Mouse (Mus musculus) limb, embryonic 13.5 days (tissue): ENCODE measurements around the gene Gmeb2. TPM values are rescaled to one million over a fixed set of nuclear protein-coding genes. Genes with fewer than 3 reads are reported as not detected.
A peak's percentile ranks its signal among the peaks of the same experiment; 100 is the strongest.

Experiments used
- ATAC-seq: fragments of 200-750 bp; cut with Nextera tagmentation; 2 replicates; pipeline ENCODE4 v1.8.0; 2017; ENCODE audit warnings: low read depth, moderate number of reproducible peaks, moderate TSS enrichment; ENCODE audit not compliant: low FRiP score
- H3K27ac ChIP-seq: fragments of 300-500 bp; sonication (generic); 2 replicates; pipeline ENCODE4 v1.5.1; 2015; ENCODE audit warnings: inconsistent platforms, mild to moderate bottlenecking, moderate library complexity
- H3K27me3 ChIP-seq: fragments of 300-500 bp; sonication (generic); 2 replicates; pipeline ENCODE4 v1.6.1; 2015; ENCODE audit warnings: mild to moderate bottlenecking, inconsistent platforms
- H3K36me3 ChIP-seq: fragments of 300-500 bp; sonication (generic); 2 replicates; pipeline ENCODE4 v1.6.1; 2015; ENCODE audit warnings: inconsistent platforms, mild to moderate bottlenecking, moderate library complexity
- H3K4me1 ChIP-seq: fragments of 300-500 bp; sonication (generic); 2 replicates; pipeline ENCODE4 v1.6.1; 2015; ENCODE audit warnings: inconsistent platforms
- H3K4me2 ChIP-seq: fragments of 300-500 bp; sonication (generic); replicated peaks from 2 replicates; pipeline ENCODE4 v1.6.1; 2015; ENCODE audit warnings: inconsistent platforms, mild to moderate bottlenecking, moderate library complexity
- H3K4me3 ChIP-seq: fragments of 300-500 bp; sonication (generic); 2 replicates; pipeline ENCODE4 v1.5.1; 2015; ENCODE audit warnings: moderate library complexity, mild to moderate bottlenecking, inconsistent platforms
- H3K9ac ChIP-seq: fragments of 300-500 bp; sonication (generic); 2 replicates; pipeline ENCODE4 v1.6.1; 2015; ENCODE audit warnings: mild to moderate bottlenecking, inconsistent platforms
- H3K9me3 ChIP-seq: fragments of 300-500 bp; sonication (generic); 2 replicates; pipeline ENCODE4 v1.6.1; 2016; ENCODE audit warnings: inconsistent platforms
- WGBS: fragments of 180-500 bp; shearing (Covaris S2); methylation state at CpG from one replicate; pipeline ENCODE4 v1.1.7; 2015; 5-methylcytosine and 5-hydroxymethylcytosine counted together
- polyA plus RNA-seq: library from polyadenylated mRNA; unstranded; fragments of >200 nt; fragmentation: Nextera tagmentation; extraction: Ambion mirVana; gene quantifications from 2 replicates; pipeline ENCODE4 v1.2.1, GENCODE M21; 2015

The Gmeb2 gene
- polyA plus RNA-seq, 1 experiment from 2014 or later = 17.8 TPM

DNA sequence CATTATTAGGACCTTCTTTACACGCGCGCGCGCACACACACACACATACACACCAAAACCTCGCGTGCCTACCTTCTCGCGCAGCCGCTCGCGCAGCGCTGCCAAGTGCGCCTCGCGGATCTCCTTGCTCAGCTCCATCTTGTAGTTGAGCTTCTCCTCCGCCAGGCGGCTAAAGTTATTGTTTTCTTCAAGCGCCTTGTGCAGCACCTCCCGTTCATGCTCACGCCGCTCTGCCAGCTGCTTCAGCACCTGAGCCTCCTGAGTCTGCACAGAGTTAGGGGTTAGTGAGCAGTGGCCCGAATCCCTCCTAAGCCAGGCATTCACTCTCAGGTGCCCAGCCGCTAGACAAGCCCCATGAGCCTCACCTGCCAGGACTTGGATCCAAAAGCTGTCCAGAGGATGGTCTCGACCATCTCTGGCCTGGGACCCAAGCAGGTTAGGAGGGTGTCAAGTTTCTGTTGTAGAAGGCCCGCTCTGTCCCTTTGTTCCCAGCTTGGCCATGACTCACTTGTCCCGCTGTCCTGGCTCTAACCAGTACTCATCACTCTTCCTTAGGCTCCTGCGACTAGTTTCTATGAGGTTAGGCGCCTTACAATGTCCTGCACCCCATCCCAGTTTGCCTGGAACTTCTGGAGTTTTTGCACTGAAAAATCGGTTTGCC, 19.4 kb upstream of the Gmeb2 start:
- no peak for ATAC-seq
- 9% methylated on average over 30 of the region's 30 CpGs for WGBS
- Histone ChIP-seq H3K9me3 (no peaks in the 10 kb centered on the region), H3K9ac (no peak overlapping the region), H3K27ac (no peak overlapping the region), H3K4me3 (peak overlapping the region; percentile 14; the same call in 1 of the 2 replicates), H3K4me1 (0 out of 2 replicates have a peak, but pooled peaks cover 7% of the 10 kb centered on the region), H3K36me3 (no peaks in the 10 kb centered on the region), H3K4me2 (peak overlapping the region; percentile 36), H3K27me3 (peaks cover 65% of the 10 kb centered on the region)

DNA sequence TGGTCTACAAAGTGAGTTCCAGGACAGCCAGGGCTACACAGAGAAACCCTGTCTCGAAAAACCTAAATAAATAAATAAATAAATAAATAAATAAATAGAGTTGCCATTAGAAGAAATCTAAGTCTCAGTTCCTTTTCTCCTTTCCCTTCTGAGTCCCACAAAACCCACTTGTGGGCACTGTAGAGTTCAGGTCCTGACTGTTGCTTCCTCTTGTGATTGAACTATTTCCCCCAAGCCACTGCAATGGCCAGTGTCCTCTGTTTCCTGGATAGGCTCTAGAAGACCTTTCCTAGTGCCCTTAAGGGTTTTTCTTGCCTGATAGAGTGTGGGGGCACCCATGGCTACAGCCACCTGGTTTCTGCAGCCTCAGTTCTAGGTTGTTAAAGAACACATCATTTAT, 17.1 kb upstream of the Gmeb2 start:
- no peak overlapping the region for H3K4me2 ChIP-seq
- 91% methylated on average over 1 of the region's 1 CpGs for WGBS
- 0 out of 2 replicates have a peak, but pooled peaks cover 5% of the 10 kb centered on the region for H3K9me3 ChIP-seq
- H3K9ac ChIP-seq = no peak overlapping the region
- peaks cover 23% of the 10 kb centered on the region for H3K36me3 ChIP-seq
- H3K4me3 ChIP-seq = no peak overlapping the region
- H3K27me3 ChIP-seq = peaks cover 46% of the 10 kb centered on the region
- ATAC-seq = no peak
- 0 out of 2 replicates have a peak, but pooled peaks cover 7% of the 10 kb centered on the region for H3K4me1 ChIP-seq
- H3K27ac ChIP-seq = no peak overlapping the region

DNA sequence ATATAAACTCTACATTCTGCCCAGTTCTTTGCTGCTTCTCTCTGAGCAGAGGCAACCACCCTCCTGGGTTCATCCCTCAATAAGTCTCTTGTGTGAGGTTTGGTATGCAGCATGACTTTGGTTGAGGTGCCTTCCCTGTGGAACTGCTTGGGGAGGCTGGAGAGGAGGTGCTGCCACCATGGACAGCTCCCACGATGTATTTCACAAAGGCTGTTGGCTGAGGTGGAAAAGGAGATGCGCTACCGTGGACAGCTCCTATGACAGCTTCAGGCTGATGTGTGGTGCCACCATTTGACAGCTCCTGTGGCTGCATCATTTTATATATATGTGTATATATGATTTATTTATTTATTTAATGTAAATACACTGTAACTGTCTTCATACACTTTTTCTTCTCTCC, 14.2 kb upstream of the Gmeb2 start:
- peaks cover 21% of the 10 kb centered on the region for H3K27me3 ChIP-seq
- no peak overlapping the region for H3K27ac ChIP-seq
- H3K4me1 ChIP-seq = 0 out of 2 replicates have a peak, but pooled peaks cover 3% of the 10 kb centered on the region
- ATAC-seq = no peak
- 20% methylated on average over 3 of the region's 3 CpGs for WGBS
- peaks cover 27% of the 10 kb centered on the region for H3K36me3 ChIP-seq
- H3K9me3 ChIP-seq = 0 out of 2 replicates have a peak, but pooled peaks cover 5% of the 10 kb centered on the region
- H3K9ac ChIP-seq = no peak overlapping the region
- H3K4me2 ChIP-seq = no peak overlapping the region
- no peak overlapping the region for H3K4me3 ChIP-seq

DNA sequence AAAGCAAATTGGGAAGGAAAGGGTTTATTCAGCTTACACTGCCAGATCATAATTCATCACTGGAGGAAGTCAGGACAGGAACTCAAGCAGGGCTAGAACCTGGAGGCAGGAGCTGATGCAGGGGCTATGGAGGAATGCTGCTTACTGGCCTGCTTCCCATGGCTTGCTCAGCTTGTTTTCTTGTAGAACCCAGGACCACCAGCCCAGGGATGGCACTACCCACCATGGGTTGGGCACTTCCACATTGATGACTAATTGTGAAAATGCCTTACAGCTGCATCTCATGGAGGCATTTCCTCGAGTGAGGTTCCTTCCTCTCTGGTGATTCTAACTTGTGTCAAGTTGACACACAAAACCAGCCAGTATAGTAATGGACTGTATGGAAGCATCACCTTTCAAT, 3.1 kb upstream of the Gmeb2 start:
- Histone ChIP-seq H3K4me2 (no peak overlapping the region), H3K27ac (no peak overlapping the region), H3K36me3 (peaks cover 3% of the 10 kb centered on the region), H3K27me3 (no peaks in the 10 kb centered on the region), H3K4me1 (peaks cover 16% of the 10 kb centered on the region), H3K4me3 (no peak overlapping the region), H3K9me3 (no peaks in the 10 kb centered on the region), H3K9ac (no peak overlapping the region)
- ATAC-seq = no peak
- WGBS = 79% methylated on average over 1 of the region's 1 CpGs

DNA sequence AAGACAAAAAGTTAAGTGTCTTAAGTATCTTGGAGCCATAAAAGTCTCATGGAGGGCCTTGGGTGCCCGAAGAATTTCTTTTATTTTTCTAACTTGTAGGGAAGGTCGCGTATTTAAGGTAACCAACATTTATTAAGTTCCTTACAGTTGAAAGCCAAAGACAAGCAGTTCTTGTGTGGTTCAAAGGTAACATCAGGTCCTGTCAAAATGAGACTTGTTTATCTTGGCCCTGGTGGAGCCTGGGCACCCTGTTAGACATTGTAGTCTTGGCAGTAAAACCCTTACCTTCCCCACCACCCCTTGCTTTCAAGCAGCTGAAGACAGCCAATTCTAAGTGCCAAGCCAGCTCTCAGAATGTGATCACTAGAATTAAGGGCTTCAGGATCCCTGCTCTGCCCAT, 856 bp upstream of the Gmeb2 start:
- Histone ChIP-seq H3K27me3 (no peaks in the 10 kb centered on the region), H3K4me1 (peaks cover 16% of the 10 kb centered on the region), H3K4me3 (peak overlapping the region; percentile 63), H3K9me3 (no peaks in the 10 kb centered on the region), H3K27ac (no peak overlapping the region; the same call in 1 of the 2 replicates), H3K36me3 (peaks cover 16% of the 10 kb centered on the region), H3K9ac (peak overlapping the region; percentile 87), H3K4me2 (peak overlapping the region; percentile 64)
- WGBS = 76% methylated on average over 3 of the region's 3 CpGs
- ATAC-seq = no peak

DNA sequence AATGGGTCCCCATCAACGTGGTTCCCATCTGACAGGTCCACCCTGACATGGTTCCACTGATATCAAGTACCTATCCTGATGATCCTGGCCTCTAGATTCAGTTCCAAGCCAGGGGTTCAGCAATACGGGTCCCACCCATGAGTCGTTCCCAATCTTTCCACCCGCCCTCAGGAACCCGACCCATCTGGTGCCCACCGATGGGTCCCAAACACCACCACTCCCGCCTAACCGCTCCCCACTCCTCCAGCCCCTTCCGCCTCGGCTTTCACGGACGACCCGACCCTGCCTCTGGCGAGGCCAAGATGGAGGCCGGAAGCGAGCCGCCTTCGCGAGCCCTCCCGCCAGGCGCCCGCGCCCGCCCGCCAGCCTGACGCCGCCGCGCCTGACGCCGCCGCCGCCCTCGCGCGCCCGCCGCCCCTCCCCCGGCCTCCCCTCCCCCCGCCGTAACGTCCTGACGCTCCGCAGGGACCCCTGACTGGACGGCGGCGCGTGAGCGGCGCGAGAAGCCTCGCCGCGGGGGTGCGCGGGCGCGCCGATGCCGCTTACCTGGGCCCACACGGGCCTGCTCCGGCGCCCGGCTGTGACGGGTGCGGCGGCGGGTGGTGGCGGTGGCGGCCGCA, 387 bp downstream of the Gmeb2 start:
- Histone ChIP-seq H3K4me2 (peak overlapping the region; percentile 68), H3K9ac (peak overlapping the region; percentile 87), H3K4me1 (peaks cover 16% of the 10 kb centered on the region), H3K27ac (peak overlapping the region; percentile 94), H3K36me3 (peaks cover 22% of the 10 kb centered on the region), H3K27me3 (no peaks in the 10 kb centered on the region), H3K4me3 (peak overlapping the region; percentile 63), H3K9me3 (no peaks in the 10 kb centered on the region)
- under 1% methylated on average over 41 of the region's 71 CpGs for WGBS
- peak; percentile 82 for ATAC-seq

DNA sequence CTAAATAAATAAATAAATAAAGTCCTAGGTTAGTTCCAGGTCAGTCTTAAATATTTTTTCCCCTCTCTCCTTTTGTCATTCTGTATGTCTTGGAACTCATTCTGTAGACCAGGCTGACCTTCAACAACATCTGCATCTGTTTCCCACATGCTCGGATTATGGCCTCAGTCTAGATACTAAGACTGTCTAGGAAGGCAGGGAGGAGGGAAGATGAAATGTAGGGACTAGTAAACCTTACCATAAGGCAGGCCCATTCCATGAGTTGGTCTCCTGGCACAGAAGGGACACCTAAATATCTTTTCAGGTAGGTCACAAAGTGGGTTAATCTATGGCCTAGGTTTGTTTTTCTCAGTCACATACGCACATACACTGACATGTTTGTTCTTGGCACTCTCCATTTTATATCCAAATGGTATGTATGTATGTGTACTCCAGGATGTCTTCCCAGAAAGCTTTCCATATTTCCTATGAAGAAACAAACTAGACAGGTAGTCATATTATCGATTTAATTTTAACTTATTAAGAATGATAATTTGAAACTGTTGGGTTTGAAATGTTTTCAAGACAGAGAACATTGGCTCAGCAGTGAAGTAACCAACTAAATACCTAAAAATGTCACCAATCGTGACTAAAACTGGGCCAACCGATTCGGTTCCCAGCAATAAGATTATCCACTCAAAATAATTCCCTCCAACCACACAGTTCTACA, 1.1 kb downstream of the Gmeb2 start:
- Histone ChIP-seq H3K4me2 (peak overlapping the region; percentile 68), H3K9ac (peak overlapping the region; percentile 87), H3K9me3 (no peaks in the 10 kb centered on the region), H3K36me3 (peaks cover 27% of the 10 kb centered on the region), H3K27ac (peak overlapping the region; percentile 94), H3K4me1 (peaks cover 16% of the 10 kb centered on the region), H3K27me3 (no peaks in the 10 kb centered on the region), H3K4me3 (peak overlapping the region; percentile 63)
- ATAC-seq = no peak
- 51% methylated on average over 6 of the region's 6 CpGs for WGBS

DNA sequence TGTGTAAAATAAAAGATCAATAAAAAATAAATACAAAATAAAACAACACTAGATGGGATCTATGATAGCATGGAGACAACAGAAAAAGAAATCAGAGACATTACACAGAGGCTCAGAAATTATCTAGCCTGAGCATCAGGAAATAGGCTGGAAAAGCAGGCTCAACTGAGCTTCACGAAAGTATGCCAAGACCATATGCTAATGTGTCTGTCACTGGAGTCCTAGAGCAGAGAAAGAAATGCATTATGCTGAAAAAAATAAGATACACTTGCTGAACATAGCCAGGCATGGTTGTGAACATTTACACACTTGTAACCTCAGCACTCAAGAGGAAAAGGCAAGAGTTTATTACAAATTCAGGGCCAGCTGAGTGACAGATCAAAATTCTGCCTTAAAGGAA, 7.9 kb downstream of the Gmeb2 start:
- ATAC-seq = no peak
- Histone ChIP-seq H3K9me3 (no peaks in the 10 kb centered on the region), H3K36me3 (peaks cover 62% of the 10 kb centered on the region), H3K9ac (no peak overlapping the region), H3K4me1 (no peaks in the 10 kb centered on the region), H3K27me3 (no peaks in the 10 kb centered on the region), H3K4me2 (no peak overlapping the region), H3K27ac (no peak overlapping the region), H3K4me3 (no peak overlapping the region)
- 91% methylated on average over 1 of the region's 1 CpGs for WGBS

DNA sequence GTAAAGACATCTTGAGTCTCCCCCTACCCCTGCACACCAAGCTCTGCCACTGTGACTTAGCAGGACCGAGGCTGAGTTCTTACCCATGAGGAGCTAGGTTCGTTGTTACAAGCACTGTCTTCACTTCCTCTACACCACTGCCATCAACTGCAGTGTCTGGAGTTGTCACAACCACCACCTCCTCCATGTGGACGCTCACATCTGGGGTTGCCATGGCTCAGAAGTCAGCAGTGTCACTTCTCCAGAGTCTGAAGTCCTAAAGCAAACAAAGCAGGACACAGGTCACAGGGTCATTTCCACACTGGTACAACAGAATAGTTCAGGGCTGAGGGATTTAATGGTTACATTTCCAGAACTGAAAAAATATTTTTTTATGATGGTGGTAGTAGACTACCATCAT, 10.0 kb downstream of the Gmeb2 start:
- Histone ChIP-seq H3K4me1 (no peaks in the 10 kb centered on the region), H3K4me2 (no peak overlapping the region), H3K9me3 (no peaks in the 10 kb centered on the region), H3K27me3 (no peaks in the 10 kb centered on the region), H3K27ac (no peak overlapping the region), H3K4me3 (no peak overlapping the region), H3K9ac (no peak overlapping the region), H3K36me3 (peaks cover 66% of the 10 kb centered on the region)
- 91% methylated on average over 3 of the region's 3 CpGs for WGBS
- no peak for ATAC-seq

DNA sequence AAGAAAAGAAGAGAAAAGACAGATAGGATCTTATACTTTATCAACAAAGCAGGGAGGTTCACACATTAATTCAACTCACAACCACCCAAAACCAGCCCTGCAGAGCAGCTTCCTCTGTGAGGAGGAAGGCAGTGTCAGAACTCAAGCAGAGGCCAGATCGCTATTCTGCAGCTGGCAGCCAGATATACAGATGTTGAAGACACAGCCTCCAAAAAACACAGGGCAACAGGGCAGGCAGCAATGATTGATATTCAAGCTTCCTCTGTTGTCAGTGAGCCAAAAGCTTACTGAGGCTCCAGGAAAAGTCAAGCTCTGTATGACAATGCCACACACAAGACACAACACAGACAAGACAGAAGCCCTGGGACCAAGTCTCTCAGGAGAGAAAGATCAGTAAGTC, 11.1 kb downstream of the Gmeb2 start:
- 88% methylated on average over 1 of the region's 1 CpGs for WGBS
- Histone ChIP-seq H3K36me3 (peaks cover 68% of the 10 kb centered on the region), H3K27ac (no peak overlapping the region), H3K4me2 (no peak overlapping the region), H3K4me1 (no peaks in the 10 kb centered on the region), H3K9ac (no peak overlapping the region), H3K27me3 (no peaks in the 10 kb centered on the region), H3K9me3 (no peaks in the 10 kb centered on the region), H3K4me3 (no peak overlapping the region)
- no peak for ATAC-seq

DNA sequence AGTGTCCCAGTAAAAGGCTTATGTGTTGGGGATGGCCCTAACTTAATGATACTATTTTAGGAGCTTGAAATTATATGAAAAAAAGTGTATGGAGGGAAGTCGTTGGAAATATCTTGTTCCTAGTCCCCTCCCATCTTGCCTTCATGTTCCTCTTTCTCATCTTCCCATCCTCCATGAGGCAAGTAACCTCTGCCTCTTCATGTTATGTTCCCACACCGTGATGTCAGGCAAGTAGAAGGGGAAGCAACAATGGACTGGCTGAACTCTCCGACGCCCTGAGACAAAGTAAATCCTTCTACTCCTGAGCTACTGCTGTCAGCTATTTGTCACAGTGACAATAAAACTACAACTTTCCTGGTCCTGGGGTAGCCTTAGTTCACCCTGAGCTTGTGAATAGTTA, 13.2 kb downstream of the Gmeb2 start:
- Histone ChIP-seq H3K27ac (no peak overlapping the region), H3K9ac (no peak overlapping the region), H3K4me1 (no peaks in the 10 kb centered on the region), H3K9me3 (no peaks in the 10 kb centered on the region), H3K4me3 (no peak overlapping the region), H3K27me3 (no peaks in the 10 kb centered on the region), H3K4me2 (no peak overlapping the region), H3K36me3 (peaks cover 84% of the 10 kb centered on the region)
- no peak for ATAC-seq
- WGBS = 87% methylated on average over 4 of the region's 4 CpGs

DNA sequence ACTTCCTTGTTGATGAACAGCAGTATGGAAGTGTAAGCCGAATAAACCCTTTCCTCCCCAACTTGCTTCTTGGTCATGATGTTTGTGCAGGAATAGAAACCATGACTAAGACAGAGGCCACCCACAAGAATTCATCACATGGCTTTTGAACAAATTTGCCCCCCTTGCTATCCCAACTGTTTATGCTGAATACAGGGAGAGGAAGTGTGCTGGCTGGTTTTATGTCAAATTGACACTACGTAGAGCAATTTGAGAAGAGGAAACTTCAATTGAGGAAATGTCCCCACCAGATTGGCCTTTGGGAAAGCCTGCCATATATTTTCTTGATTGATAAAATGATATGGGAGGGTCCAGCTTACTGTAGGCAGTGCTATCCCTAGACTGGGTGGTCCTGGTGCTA, 14.0 kb downstream of the Gmeb2 start:
- H3K4me3 ChIP-seq = no peak overlapping the region
- H3K4me1 ChIP-seq = no peaks in the 10 kb centered on the region
- H3K36me3 ChIP-seq = peaks cover 81% of the 10 kb centered on the region
- H3K4me2 ChIP-seq = no peak overlapping the region
- no peak for ATAC-seq
- no peaks in the 10 kb centered on the region for H3K27me3 ChIP-seq
- no peak overlapping the region for H3K9ac ChIP-seq
- no peaks in the 10 kb centered on the region for H3K9me3 ChIP-seq
- 91% methylated on average over 2 of the region's 2 CpGs for WGBS
- H3K27ac ChIP-seq = no peak overlapping the region
